Mouse (Mus musculus) erythroblast, embryonic 14.5 days (primary cell): ENCODE data around the gene Rpl13.

Experiments
- GATA1 ChIP-seq: IDR thresholded peaks from 2 replicates; pipeline ENCODE4 v1.6.1; 2012; ENCODE audit warnings: low read length, inconsistent platforms, mixed read lengths
- TAL1 ChIP-seq: IDR thresholded peaks from 3 replicates; pipeline ENCODE4 v1.6.1; 2012; ENCODE audit warnings: low read length, inconsistent platforms, mixed read lengths

DNA sequence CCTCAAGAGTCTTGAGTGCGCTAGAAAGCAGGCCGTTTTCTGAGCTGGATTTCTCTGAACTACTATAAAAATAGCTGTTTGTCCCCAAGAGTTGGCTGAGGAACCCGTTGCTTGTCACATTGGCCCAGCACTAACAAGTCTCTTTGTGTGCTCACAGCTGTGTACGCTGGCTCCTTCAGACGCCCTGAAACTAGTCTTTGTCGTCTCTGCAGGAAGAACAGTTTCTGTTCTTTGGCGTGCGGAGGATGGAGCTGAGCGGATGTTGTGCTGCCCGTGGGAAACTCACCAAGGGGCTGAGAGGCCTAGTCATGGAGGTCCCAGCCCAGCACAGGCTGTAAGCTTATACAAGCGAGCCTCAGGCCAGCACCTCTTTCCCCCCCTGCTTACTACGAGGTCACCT, 18.5 kb upstream of the Rpl13 start:
- TF ChIP-seq GATA1 (no peak), TAL1 (no peak)
